Mouse (Mus musculus): Measurements from ENCODE around the gene Npr1.

DNA sequence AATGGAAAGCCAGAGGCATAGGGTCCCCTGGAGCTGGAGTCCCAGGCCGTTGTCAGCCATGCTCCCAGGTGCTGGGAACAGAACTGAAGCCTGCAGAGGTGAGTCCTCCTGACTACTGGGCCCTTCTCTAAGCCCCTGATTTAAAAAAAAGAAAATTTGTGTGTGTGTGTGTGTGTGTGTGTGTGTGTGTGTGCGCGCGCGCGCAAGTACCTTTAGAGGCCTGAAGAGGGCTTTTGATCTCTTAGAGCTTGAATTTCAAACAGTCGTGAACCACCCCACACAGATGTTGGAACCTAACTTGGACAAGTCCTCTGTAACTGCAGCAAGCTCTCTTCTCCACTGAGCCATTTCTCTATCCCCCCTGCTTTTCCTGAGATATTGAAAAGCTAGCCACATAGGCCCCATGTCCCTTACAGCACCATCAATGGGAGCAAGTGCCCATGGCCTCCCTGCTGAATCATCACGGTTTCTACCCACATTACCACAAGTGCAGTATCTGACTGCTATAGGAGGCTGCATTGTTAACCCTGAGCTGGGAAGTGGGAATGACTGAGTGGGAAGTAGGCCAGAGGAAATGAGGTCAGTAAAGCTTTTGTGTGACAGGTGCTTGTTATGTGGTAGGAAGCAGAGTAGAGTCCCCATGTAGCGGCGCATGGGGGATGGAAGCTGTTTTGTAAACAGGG lies 2.1 kb upstream of the Npr1 start:
- no peak for TF ChIP-seq CTCF (IDR thresholded peaks at IDR 0.05; ENCODE audit: low read depth, low read length)
- TF ChIP-seq POLR2A (IDR thresholded peaks at IDR 0.05; ENCODE audit: extremely low read depth, insufficient read depth, low read length) = no peak
